Mouse (Mus musculus) lung, postnatal 4 days (tissue): Measurements from ENCODE around the gene Pdlim1.

Source experiments
- DNase-seq, 2 experiments: peaks; one replicate each; pipeline ENCODE4 v3.0.0; 2021

Pdlim1 gene

DNA sequence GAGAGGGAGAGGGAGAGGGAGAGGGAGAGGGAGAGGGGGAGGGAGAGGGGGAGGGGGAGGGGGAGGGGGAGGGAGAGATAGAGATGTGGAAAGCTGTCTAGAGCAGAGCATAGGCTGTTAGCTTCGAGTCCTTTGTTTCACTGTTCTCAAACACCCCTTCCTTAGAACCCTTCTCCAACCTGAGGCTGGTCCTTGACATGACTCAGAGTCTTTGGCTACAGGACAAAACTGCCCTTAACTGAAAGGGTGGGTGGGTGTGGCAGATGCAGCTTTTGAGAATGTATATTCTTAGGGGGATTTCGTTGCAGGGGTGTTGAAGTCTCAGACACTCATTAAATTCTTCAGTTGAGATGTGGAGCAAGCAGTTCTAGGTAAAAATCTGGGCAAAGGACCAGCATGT is 11.8 kb upstream of the Pdlim1 start:
- DNase-seq: no peak

DNA sequence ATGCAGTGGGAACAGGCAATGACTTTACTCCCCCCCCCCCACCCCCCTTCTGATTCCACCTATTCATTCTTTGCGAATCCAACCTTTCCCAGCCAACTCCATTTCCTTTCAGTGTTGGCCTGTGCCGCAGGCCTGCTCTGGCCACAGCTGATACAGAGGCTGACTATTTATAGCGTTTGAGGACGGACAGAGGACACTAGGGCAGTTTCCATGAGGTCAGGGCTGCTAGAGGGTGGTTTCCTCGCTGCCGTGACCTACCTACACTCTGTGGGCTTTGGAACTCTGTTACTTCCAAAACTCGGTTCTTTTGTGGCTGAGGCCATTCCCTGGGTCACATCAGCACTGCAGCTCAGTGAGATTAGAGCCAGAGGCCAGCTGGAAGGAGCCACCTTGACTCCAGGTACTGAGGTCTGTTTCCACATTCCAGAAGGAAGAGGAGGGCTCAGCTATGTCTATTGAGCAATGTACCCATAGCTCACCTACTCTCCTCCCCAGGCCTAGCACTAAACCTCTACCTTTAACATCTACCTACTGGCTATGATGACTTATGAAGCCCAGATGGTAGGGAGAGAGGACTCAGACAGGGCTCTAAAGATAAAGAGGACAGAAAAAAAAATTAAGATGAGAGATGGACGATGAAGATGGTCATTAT is 6.9 kb upstream of the Pdlim1 start:
- no peak for DNase-seq

DNA sequence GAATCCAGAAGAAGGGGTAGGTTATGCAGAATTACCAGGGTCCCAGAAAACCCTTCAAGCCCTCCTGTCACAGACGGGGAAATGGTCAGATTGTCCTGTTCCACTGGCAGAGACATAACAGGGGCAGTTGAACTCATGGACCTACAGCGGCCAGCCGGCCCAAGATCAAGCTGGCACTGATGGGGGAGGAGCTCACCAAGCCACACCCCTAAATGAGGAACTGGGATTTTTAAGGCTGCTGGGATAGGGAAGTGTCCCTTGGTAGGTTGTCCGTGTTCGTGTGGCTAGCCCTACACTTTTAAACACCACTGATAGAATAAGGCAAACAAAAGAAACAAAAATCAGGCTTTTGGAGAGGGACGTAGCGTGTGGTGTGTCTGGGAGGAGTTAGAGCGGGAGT is 5.9 kb upstream of the Pdlim1 start:
- DNase-seq: no peak

DNA sequence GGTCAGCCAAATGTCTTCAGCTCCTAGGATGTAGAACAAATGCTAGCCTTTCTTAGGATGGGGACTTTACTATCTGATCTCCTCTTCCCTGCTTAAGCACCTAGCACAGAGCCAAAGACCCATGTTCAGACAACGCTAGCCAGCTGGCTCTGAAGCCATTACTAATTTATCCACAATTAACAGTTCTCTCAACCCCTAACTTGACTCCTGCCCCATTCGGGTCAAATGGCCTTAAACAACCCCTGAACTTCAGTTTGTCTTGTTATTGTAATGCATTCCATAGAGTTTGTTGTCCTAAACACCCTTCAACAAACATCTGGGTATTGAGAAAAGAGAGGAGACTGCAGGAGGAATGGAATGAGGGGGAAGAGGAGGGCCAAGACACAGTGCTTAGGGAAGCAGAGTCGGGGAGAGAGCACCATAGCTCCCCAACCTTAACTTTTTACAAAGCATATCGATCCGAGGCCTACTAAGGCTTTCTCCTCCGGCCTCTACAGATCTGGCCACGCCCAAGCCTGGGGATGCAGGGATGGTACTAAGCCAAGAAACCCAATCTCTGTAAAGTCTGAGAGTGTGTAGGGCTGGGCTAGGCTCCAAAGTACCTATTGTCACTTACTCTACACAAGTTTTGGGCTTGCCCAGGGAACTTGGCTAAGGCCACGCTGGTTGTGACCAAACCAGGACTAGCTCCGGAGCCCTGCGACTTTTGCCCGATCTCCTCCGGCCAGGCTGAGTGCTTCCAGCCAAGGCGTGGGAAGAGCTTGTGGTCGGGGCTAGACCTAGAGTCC is 4.0 kb upstream of the Pdlim1 start:
- DNase-seq: no peak

DNA sequence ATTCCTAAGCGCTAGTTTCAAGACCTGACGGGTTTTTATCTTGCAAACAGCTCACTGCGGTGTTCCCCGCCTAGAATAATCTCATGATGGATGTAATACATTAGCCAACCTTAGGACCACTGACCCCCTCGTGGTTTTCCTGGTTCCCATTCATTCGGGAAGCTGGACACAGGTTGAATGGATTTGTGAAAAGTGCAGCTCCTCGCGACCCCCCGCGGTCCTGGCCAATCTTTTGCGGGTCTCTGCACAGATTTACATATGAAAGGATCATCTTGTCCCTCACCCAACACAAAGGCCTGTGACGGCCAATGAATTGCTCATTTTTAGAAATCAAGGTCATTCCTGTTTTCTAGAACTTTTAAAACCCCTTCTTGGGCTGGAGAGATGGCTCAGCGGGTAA is 1.0 kb upstream of the Pdlim1 start:
- DNase-seq: no peak

DNA sequence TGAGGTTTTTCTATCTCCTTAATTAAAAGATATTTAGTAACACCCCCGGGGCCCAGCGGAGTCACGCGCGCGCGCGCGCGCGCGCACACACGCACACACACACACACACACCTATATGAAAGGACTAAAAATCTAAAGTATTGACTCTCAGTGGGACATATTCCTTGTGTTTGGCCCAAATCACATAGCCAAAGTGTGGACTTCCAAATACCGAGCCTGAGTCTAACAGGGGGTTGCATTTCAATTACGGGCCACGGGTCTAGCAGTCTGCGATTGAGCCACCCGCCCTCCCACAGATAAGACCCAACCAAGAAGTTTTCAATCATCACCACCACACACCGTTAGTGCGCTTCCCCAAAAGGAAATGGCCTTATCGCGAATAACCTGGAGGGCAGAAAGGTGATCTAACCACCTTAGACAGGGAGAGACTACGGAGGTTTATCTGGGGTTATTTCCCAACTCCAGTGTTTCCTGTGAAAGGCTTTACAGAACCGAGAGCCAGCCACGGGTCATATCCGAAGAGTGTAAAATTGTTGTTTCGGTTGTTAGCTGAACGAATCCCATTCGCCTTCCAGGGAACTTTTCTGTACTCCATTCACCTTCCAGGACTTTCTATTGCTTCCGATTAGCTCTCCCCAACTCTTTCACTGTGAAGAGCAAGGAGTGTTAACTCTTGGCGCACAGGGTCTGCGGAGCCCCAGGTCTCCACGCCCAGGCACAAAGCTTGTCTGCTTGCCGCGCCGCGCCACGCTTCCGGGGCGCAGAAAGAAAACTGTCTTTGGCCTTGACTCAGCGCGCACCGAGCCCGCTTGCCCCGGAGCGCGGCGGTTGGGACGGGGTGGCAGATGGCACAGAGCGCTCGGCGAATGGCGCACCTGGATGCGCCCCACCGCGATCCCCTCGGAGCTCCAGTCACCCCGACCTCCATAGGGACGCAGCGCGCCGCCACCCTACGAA is 1.0 kb downstream of the Pdlim1 start:
- DNase-seq: peak; percentile 56 to 63

DNA sequence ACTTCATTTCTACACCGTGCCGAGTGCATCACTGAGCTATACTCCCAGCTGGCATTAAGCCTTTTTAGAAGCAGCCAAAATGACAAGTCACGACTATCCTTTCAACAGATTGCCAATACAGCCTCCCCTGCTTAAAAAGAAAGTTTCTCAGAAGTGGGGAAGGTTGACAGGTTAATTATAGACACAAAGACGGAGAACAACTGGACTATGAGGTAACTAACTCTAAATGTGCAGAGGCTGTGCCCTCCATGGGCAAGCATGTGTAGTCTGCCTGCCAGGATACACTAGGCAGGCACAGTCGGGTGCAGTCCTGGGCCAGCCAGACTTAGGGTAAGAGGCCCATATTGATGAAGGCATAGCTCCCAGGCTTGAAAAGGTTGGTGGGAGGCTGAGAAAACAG is 2.1 kb downstream of the Pdlim1 start:
- DNase-seq: no peak

DNA sequence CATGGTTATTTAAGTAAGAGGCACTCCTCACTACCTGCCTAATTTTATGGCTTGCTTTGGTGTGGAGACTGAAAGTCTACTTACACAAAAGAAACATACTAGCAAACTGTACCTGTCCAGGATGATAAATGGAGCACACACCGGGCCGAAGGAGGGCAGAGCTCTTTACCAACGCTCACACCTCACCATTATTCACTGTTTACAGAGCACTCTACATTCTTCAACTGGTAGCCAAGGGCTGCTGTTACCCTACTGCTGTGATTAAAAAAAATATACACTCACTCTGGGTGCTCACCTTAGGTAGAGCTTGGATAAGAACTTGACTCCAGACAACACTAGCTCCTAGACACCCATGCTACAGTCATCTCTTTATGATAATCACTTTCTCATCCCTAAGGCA is 3.1 kb downstream of the Pdlim1 start:
- DNase-seq: no peak

DNA sequence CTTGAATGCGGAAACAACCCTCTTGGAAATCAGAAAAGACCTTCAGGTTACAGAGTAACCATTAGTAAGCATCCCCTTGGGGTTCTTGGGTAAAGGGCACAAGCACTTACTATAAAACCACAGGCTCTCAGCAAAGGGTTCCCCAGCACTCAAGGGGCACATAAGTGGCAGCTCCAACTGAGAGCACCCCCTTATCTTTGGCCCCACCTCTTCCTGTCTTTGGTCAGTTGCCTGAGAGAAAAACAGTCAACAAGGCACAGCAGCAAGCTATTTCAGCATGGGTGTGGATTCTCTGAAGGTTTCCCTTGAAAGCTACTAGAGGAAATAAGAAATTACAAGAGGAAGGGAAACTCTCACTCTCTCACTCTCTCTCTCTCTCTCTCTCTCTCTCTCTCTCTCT is 4.3 kb downstream of the Pdlim1 start:
- DNase-seq: peak; percentile 76 to 83

DNA sequence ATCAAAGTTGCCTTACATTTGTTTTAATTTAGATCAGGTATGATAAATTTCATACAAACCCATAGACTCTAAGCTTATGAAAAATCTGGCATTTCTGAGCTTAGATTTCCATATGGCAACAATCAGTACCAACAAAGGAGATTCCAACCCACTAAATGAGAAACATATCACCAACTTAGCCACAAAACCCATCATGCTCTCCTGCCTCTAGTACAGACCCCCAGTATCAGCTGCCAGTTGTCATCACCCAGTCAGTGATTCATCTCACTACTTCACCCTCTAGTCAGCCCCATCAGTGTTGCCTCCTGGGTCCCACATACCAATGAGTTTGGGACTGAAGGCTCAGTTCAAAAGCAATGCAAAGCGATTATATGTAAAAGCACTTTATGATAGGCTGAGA is 12.2 kb downstream of the Pdlim1 start:
- DNase-seq: no peak

DNA sequence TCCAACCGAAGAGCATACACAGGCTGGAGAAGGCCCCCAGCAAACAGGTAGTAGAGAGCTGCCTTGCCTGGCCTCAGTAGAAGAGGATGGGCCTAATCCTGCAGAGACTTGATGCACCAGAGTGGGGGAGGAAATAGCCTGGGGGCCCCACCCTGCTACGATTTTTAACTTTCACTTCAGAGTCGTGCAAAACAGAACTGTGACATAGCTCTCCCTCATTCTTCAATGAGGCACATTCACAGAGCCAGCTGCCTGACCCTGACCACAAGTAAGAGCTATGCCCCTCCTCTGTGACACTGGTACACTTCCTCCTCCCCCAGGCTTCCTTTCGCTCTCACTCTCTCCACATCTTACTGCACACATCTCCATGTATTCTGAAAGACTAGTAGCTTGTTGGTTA is 14.2 kb downstream of the Pdlim1 start:
- DNase-seq: peak; percentile 33 to 47

DNA sequence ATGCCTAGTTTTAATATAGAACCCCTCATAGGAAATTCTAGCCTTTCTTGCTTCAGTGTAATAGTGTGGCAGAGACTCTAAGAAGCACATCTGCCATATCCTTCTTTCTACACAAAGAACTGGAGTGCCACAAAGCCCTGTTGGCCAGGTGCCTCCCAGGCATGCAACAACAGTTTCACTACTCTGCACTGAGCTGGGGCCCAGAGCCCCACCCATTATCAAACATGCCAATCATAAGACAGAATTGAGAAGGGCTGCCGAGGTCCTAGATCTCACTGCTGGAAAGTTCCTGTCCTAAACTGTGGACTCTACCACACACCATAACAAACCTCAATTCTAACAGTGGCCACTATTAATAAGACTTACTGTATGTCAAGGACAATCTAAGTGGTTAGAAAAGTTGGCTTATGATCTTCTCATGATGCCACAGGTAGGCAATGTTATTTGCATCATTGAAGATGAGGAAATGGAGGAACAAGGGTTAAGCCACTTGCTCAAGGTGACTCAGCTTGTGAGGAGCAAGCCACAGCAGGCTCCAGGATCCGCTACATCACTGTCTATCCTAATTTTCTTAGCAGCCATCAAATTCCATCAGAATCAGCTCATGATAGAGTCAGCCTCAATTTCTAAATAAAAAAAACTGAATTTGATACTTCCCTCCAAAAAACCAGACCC is 15.1 kb downstream of the Pdlim1 start:
- DNase-seq: no peak

DNA sequence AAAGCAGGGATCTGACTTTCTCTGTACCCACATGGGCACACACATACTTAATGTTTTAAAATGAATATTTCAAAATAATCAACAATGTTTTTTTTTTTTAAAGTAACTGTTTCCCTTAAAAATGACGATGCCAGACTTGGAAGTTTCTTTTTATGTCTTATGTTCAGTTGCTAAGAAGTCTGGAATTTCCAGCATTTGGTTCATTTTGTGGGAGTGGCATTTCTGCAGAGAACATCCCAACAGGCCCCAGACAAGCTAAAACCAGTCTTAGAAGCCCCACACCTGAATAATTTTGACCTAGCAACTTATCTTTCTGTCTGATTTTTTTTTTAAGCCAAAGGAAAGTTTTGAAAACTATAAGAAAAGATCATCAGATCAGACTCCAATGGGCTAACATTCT is 16.1 kb downstream of the Pdlim1 start:
- DNase-seq: no peak

DNA sequence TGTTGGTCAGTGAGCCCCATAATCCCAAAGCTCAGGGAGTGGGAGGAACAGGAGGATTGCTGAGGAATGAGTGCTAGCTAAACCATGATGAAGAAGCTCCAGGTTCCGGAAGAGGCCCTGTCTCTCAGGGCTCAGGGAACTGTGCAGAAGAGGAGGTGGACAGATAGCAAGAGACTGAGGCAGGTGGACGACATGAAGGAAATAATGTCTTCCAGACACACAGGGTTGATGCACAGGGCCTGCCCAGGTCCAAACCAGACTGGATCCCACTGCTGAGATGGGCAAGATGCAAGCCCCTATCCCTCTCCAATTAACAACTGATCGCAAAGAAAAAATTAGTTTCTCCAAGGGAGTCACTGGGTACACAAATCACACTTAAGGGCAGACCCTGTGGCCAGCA is 16.9 kb downstream of the Pdlim1 start:
- no peak for DNase-seq

DNA sequence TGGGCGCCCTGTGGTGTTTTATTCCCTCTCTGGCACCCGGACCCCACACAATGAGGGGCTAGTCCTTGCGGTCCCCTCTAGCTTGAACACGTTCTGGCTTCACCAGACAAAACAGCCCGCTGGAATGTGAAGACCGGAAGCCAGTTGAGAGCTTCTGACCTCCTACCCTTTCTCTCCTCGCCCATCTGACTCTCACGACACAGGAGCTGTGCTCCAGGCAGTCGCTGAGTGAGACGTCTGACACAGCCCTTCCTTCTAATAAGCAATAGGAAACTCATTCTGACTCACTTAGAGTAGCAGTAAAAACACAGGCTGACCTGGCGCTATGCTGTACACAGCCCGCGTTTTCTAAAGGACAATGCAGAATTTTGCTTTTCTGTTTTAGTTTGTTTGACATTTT is 17.9 kb downstream of the Pdlim1 start:
- DNase-seq: peak in 1 of 2 experiments; percentile 38

DNA sequence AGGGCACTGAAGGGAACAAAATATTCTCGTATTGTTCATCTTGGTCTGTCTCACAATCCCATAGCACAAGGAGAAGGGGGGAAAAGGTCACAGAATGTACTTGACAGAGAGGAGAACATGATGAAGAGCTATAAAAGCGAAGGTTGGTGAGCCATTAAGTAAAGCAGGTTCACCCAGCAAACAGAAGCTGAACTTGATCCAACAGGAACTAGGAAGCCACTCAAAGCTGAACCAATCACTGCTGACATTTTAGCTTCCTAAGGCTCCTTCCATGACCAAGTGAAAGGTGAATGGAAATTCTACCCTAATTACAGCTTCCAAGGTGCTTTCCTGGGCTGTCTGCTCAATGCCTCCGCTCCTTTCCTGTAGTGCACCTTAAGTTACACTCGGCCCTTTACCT is 20.5 kb downstream of the Pdlim1 start:
- DNase-seq: no peak

DNA sequence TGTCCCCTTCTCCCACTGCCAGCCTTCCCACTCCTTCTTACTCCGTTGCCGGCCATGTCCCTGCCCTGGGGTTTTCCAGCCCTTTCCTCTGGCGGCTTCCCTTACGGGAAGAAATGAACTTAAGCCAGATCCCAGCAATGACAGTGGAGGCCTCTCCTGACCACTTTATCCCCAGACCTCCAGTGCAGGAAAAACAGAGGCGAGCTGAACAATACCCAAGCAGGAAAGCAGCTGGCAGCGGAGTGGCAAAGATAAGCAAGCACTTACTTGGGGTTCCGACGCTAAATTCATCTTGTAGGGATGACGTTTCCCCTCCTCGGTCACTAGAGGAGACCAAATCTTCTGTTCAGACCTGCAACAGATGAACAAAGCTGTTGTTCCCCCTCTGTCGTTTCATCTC is 22.3 kb downstream of the Pdlim1 start:
- peak; percentile 48 to 71 for DNase-seq

DNA sequence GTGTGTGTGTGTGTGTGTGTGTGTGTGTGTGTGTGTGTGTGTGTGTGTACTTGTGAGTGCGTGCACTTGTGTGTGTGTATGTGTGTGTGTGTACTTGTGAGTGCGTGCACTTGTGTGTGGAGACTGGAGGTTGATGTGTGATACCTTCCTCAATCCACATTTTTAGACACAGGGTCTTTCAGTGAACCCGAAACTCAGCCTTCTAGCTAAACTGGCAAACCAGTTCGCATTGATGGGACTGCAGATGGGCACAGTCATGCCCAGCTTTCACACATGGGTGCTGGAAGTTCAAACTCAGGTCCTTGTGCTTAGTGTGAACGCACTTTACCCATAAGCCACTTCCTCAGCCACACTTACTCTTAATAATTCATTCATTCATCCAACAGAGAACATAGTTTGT is 23.2 kb downstream of the Pdlim1 start:
- DNase-seq: no peak

DNA sequence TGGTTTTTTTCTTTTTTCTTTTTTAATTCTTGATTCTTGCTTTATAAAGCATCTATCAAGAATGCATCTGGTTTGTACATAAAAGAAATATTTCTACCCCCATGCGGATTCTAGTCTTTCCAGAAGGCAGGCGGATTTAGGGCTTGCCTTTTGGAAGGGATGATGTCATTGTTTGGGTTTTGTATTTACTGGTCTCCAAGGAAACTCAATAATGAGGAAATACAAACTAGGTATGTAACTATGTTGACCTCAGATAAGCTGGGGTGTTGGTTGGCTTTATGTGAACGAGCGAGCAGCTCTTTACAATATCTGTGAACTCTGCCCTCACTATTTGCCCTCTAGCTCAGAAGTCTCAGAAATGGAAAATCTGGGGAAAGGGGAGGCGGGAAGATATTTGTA is 24.4 kb downstream of the Pdlim1 start:
- DNase-seq: no peak

DNA sequence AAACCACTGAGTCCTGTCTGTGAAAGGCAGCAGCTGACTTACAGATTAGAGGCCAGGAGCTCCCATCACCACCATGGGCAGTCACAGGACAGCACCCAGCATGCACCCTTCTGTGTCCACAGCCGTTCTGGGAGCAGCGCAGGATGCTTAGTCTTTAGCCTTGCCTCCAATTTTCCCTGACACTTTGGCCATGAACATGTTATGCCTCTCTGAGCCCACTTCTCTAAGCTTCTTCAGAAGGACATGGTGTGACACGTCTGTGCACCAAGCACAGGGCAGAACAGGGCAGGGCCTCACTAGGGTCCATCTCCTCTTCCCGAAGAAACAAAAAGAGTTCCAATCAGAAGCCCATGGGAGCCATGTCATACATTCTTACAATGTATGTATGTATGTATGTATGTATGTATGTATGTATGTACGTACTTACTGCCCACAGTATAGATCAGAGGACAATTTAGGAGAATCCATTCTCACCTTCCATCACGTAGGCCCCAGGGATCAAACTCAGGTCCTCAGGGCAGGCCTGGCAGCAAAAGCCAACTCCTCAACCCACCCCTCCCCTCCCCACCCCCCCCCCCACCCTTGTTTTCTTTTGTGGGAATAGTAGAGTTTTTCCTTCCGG is 24.9 kb downstream of the Pdlim1 start:
- no peak for DNase-seq

DNA sequence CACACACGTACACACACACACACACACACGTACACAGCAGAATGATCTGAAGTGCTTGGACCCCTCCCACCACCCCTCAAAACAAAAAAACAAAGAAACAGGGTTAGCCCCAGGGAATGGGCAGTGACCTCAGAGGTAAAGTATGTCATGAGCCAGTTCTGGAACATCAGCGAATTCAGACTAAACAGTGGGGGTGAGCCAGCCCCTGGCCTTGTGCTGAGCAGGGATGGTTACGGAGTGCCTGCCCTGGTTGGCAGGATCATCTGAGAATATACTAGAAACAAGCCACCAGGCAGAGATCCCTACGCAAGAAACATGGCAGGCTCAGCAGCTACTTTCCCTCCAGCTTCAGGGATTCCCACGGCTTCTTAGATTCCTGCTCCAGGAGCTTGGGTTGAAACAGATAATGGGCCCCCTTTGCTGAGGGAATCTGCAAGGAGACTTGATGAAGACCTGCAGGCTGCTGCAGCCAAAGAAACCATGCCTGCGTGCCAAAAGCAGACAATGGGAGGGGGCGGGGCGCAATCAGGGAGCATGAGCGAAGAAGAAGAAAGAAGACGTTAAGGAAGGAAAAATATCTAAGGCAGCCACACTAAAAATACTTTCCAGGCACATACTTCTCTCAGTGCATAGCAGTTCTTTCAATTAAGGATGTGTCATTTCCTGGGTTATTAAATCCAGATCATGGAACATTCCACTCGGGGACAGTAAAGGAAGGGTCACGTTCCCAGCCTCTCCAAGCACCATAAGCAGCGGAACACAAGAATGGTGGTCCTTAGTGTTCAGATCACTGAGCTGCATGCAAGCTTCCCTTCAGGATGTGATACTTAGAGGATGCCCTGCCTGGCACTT is 30.6 kb downstream of the Pdlim1 start:
- DNase-seq: peak; percentile 61 to 74

DNA sequence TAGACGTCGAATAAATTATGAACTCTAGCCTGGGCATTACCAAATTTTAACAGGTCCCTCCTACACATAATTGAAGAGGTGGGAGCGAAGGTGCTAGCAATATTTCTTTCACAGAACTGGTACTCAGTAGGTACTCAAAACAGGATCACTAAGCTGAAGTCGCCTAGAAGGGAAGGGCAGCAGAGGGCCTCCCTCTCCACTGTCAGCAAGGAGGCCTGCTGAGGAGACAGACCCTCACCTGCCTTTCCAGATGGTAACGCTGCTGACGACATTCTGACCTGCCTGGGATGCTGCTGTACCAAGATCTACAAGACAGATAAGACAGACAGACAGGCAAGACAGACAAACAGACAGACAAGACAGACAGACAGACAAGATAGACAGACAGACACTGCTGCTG is 31.3 kb downstream of the Pdlim1 start:
- no peak for DNase-seq
